Mouse (Mus musculus) frontal cortex, adult (tissue): ENCODE results near the gene Cetn3.
A peak's percentile ranks its signal among the peaks of the same experiment; 100 is the strongest.

Experiments used
- ATAC-seq: cut with Nextera tagmentation; 2 replicates; pipeline ENCODE4 v1.9.2; 2017; ENCODE audit warnings: mild to moderate bottlenecking, moderate library complexity, mixed read lengths; ENCODE audit not compliant: low TSS enrichment

Gene Cetn3

GRCm38 (mm10) chr13:81782971-81783404 lies at the start of gene Cetn3:
Gene Cetn3 (plus strand): TSS chr13:81783077.
- ATAC-seq, result peak; percentile 80

DNA sequence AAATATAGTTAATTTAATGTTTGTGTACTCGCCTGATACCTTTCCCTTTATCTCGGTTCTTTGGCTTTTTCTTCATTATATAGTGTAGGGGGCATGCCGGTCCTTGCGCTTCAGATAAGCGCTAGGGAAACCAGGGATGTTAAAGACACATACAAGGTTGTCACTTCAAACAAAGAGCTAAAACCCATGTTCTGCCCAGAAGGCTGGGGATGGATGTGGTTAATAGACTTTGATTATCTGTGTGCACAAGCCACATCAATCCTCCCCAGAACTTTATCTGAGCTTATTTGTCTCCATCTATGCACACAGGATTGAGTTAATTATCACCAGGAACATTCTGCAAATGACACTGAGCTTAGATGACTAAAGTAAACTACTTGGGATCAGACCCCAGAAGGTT lies 46.3 kb upstream of the Cetn3 start:
- ATAC-seq, result no peak

DNA sequence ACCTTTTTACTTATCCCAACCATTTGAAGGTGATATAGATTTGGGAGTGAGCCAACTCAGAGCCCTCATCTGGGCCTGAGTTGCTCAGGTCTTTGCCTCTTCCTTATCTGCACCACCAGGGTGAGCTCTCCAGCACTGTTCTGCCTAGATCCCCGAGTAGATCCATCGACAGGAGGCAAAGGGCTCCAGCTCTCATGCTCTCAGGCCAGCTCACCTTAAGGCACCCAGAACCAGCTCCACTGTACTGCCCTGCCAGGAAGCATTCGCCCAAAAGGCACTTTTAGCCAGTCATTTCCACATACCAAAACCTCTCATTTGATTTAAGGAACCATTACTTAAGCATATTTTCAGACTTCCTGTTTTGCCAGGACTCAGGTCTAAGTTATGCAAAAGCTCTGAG lies 42.0 kb upstream of the Cetn3 start:
- peak; percentile 44; the same call in 1 of the 2 replicates for ATAC-seq

- ATAC-seq, result no peak
Observed at GRCm38 (mm10) chr13:81743391-81744091, 39.3 kb upstream of the Cetn3 start.

GRCm38 (mm10) chr13:81744092-81744396 lies 38.8 kb upstream of the Cetn3 start:
- ATAC-seq, result no peak

- no peak for ATAC-seq
Observed at GRCm38 (mm10) chr13:81754878-81755277, 28.0 kb upstream of the Cetn3 start.

DNA sequence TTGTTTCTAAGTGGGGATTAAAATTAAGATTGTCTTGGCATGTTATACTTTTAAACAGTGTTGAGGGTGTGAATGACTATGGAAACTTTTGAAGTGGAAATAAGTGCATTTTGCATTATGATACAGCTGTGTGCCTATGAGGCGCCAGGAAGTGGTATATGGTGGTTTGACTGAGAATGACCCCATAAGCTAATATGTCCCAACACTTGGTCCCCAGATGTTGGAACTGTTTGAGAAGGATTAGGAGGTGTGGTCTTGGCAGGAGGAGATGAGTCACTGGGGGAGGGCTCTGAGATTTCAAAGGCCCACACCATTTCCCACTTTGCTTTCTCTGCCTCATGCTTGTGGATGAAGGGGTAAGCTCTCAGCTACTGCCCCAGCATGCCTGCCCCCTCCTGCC lies 27.6 kb upstream of the Cetn3 start:
- no peak for ATAC-seq

DNA sequence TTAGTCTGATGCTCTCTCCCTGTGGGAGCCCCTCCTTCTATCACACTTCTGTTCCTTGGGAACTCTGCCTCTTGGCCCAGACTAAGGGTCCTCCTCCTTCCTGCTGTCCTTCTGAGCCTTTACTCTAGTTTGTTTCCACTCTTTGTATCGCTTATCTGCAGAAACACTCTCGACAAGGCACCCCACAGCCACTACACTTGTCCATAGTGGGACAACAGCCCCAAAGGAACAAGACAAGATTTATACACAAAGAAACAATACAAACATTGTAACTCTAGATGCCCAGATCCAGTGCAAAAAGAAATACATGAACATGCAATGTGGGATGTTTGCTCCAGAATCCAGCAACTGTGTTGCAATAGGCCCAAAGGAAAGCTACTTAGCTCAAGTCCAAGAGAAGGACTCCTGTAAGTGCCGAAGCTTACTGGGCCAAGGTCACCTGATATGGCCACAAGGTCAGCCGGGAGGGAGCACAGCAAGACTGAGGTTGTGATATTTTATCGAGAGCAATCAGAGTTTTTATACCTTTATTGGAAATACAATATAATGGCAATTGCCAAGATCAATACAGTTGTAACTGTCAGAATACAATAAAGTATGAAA lies 25.7 kb upstream of the Cetn3 start:
- ATAC-seq, result no peak

DNA sequence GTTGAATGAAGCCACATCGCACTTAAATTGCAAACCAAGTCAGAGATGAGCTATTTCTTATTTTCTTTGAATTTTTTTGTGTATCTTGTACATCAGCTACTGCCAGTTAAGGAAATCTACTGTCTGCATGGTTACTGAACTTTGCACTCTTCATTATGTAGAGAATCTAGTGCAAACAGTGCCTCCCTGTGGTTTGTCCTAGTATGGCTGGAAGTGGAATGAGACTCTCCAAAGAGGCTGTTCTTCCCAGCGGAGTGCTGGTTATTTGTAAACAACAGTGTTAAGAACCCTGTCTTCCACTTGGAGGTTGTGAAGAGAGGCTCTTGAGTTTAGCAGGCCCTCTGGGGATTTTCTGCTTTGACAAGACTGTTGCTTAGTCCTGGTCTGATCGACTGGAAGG lies 22.5 kb upstream of the Cetn3 start:
- ATAC-seq, result peak; percentile 85

DNA sequence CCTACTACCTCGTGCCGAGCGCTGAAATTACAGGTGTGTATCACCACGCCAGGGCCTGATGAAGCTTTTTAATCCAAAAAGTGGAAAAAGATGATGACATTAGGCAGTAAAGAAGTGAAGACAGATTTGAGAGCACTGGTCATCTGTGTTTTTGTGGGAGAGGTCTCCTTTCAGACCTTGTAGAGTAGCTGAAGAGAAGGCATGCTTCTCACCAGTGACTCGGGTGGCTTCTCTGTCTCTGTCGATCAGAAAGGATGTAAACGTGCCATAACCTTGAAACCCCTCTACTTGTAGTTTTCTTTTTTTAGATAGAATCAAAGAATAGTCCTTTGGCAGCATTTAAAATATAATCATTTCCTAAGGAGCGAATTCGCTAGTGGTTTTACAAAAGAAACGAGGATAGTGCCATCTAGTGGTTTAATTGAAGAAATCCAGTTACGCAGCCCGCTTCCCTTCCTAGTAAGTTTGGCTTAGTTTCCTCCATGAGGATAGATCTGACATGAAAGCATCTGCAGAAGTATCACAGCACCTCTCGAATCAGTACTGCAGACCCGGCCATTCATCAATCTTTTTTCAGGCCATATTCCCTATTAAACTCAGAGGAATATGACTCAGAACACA lies 21.2 kb upstream of the Cetn3 start:
- ATAC-seq, result peak; percentile 81

DNA sequence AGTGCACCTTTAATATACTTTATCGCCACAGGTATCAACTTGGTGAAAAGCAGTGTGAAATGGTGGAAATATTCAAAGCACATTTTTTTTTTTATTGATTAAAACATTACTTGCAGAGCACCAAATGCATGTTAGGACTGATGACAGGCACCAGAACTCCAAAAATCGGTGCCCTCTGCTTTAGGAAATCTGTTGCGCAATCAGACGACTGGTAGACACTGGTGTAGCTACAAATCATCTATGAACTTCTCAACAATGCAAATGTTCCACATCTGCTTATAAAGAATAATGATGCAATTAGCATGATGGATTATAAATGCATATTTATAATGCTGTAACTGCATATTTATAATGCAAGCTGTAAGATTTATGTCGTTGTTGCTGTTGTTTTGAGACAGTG lies 18.7 kb upstream of the Cetn3 start:
- no peak for ATAC-seq

DNA sequence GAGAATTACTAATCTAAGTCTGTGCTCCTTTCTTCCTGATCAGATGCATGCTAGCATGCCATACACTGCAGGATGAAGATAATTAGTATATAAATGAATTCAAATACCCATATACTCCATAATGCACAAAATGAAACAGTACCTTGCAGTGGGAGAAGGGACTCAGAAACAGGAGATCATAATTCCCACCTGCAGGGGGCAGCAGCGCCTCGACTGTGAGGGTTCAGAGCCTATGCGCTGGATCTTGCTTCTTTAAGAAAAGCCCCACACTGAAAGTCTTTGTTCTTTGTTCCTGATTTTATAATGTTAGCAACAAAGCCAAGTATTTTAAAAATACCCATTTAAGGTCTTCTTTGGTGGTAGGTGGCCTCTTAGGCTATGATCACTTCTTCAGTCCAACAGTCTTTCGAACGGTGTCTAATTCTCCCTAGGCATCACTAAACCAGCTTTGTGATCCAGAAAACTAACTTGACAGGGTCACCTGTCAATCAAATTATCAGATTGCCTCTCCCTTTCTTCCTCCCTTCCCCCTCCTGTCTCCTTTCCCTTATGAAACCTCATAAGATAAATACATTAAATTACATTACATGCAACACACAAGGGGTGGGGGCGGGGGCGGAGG lies 15.7 kb upstream of the Cetn3 start:
- peak; percentile 98 for ATAC-seq

DNA sequence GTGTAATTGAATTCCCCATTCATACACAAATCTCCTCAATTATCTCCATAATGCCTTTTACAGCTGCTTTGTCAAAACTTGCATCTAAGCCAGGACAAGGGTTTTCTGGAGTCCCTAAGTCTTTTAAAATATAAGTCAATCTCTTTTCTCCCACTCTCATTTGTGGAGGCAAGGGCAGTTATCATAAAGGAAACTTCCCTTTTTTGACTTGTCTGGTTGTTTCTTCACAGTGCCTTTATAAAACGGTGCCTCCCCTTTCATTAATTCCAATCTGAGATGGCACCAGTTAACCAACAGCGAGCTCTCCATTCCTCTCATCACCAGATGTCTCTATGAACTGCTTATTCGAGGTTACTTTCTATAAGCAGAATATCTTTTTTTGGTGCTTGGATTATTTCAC lies 6.7 kb upstream of the Cetn3 start:
- ATAC-seq, result no peak

DNA sequence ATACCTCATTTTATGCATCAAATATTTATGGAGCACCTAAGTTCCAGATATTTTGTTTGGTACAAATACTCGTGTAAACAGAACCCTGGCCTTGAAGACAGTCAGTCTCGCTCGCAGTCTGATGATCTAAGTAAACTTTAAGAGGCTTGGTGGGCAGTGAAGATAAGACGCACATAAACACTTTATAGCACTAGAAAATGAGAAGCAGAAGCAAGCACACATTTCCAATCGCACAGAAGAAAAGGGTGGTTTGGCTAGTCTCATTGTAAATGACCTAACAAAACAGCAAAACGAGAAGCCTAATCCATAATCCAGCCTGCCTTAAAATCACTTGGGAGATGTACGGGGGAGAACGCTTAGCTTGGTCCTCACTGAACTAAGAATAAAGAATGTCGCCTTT lies 402 bp upstream of the Cetn3 start:
- no peak for ATAC-seq

- ATAC-seq, result peak; percentile 90
Observed at GRCm38 (mm10) chr13:81783405-81784342, 797 bp downstream of the Cetn3 start.

DNA sequence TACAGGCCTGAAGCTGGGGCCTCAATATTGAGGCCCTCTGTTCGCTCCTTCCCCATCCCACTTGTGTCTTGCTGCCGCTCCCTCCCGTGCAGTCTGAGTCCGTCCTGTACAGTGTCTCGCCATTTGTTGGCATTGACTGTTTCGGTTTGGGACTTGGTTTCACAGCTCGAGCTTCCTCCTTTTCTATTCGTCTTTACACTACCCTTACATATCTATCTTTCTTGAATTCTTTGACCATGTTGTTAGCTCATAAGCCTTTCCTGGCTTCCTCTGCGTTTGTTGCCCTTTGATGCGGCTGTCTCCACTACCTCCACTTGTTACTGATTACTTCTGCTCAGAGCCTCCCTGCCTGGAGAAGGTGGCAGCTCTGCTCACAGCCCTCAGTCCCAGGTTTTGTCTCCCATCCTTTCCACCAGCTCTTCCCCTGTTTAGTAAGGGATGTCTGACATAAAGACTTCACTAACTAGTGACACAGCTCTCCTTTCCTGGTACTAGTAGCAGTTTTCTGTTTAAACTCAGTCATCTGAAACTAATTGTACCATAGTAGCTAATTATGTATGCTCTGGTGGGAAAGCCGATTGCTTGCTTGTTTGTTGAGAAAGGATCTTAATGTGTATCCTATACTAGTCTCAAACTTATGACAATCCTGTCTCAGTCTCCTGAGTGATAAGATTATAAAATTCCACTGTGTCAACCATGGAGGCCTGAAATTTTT lies 3.0 kb downstream of the Cetn3 start:
- no peak for ATAC-seq

DNA sequence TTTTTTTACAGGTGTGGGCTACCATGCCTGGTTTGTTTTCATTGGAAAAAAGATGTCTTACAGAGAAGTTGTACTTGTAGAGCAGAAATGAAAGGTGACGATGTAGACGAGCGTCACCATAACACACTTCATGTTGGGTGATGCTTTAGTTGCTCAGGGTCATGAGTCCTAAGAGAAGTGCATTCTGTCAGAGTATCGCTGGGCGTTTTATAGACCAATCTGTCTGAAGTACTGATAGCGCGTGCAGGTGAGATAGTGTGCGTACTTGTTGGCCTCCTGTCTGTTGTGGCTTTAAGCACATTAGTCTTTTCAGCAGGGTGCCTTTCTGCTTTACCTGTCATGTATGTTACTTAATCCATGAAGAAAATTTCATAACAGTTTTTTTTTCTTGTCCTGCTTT lies 7.3 kb downstream of the Cetn3 start:
- ATAC-seq, result no peak

DNA sequence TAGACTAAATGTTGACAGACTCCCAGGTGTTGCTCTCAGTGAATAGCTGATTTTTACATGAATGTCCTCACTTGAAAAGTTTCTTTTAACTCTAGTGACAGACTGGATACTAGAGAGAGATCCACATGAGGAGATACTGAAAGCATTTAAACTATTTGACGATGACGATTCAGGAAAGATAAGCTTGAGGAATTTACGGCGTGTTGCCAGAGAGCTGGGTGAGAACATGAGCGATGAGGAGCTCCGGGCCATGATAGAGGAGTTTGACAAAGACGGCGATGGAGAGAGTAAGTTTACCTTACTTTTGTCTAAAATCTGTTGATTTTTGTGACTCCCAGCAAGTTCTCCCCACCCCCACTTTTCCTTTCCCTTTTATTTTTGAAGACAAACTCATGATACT lies 9.0 kb downstream of the Cetn3 start:
- ATAC-seq, result no peak

GRCm38 (mm10) chr13:81793850-81794249 lies 11.0 kb downstream of the Cetn3 start:
- ATAC-seq, result peak; percentile 44; the same call in 1 of the 2 replicates

GRCm38 (mm10) chr13:81801121-81801520 lies 18.2 kb downstream of the Cetn3 start:
- ATAC-seq, result peak; percentile 44; the same call in 1 of the 2 replicates

DNA sequence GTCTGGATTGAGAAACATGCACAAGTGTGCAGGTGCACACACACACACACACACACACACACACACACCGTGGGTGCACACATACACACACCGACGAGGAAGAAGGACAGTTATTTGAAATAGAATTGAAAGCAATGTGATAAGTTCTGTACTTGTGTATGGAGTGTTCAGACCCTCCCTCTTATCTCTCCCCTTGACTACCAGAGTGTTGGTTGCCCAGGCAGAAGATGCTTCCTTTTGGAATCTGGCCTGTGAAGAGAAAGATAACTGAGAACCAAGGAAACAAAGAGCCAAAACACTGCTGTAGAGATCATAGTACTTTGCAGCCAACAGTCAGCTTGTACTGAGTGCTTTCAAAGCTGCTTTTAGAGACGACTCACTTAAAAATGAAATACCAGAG lies 20.8 kb downstream of the Cetn3 start:
- ATAC-seq, result no peak
